Mouse (Mus musculus): Measurements from ENCODE around the gene Olfm2.
A peak's percentile ranks its signal among the peaks of the same experiment; 100 is the strongest.
"Not testable (repeated sequence)": the region's sequence is repeated elsewhere in the genome, so short reads cannot be mapped to it uniquely, and the experiment has no call there.

Olfm2 gene

GRCm38 (mm10) chr9:20696107-20696712 is 49.9 kb downstream of the Olfm2 start:
- no peak for DNase-seq

GRCm38 (mm10) chr9:20694721-20695235 is 51.4 kb downstream of the Olfm2 start:
- peak in 1 of 2 experiments; percentile 13 for DNase-seq

- DNase-seq, result no peak
These were observed 53.3 kb downstream of the Olfm2 start for GRCm38 (mm10) chr9:20692863-20693262.

- not testable (repeated sequence) for DNase-seq
These were observed 55.7 kb downstream of the Olfm2 start for GRCm38 (mm10) chr9:20690449-20690848.

- no peak for DNase-seq
These were observed 56.2 kb downstream of the Olfm2 start for GRCm38 (mm10) chr9:20689913-20690312.

GRCm38 (mm10) chr9:20689403-20689802 is 56.7 kb downstream of the Olfm2 start:
- DNase-seq, result no peak

GRCm38 (mm10) chr9:20685081-20685861 is 60.9 kb downstream of the Olfm2 start:
- no peak for DNase-seq

GRCm38 (mm10) chr9:20682389-20682722 is 63.8 kb downstream of the Olfm2 start:
- DNase-seq, result no peak

GRCm38 (mm10) chr9:20681546-20682388 is 64.4 kb downstream of the Olfm2 start:
- DNase-seq, result no peak

GRCm38 (mm10) chr9:20680378-20680958 is 65.7 kb downstream of the Olfm2 start:
- DNase-seq, result no peak

- DNase-seq, result no peak
These were observed 68.3 kb downstream of the Olfm2 start for GRCm38 (mm10) chr9:20677892-20678291.

- DNase-seq, result no peak
These were observed 74.1 kb downstream of the Olfm2 start for GRCm38 (mm10) chr9:20672047-20672446.

GRCm38 (mm10) chr9:20668065-20668464 is 78.1 kb downstream of the Olfm2 start:
- no peak for DNase-seq

GRCm38 (mm10) chr9:20666510-20667034 is 79.6 kb downstream of the Olfm2 start:
- no peak for DNase-seq

GRCm38 (mm10) chr9:20665925-20666324 is 80.2 kb downstream of the Olfm2 start:
- no peak for DNase-seq

GRCm38 (mm10) chr9:20664982-20665637 is 81.0 kb downstream of the Olfm2 start:
- no peak for DNase-seq

GRCm38 (mm10) chr9:20664366-20664765 is 81.8 kb downstream of the Olfm2 start:
- DNase-seq, result no peak

- DNase-seq, result no peak
These were observed 82.2 kb downstream of the Olfm2 start for GRCm38 (mm10) chr9:20663956-20664355.

- no peak for DNase-seq
These were observed 83.3 kb downstream of the Olfm2 start for GRCm38 (mm10) chr9:20662874-20663273.

- peak; percentile 62 to 68 for DNase-seq
These were observed 83.8 kb downstream of the Olfm2 start for GRCm38 (mm10) chr9:20662325-20662724.

- DNase-seq, result no peak
These were observed 88.6 kb downstream of the Olfm2 start for GRCm38 (mm10) chr9:20657546-20657945.

- no peak for DNase-seq
These were observed 92.3 kb downstream of the Olfm2 start for GRCm38 (mm10) chr9:20653859-20654258.
